Mouse (Mus musculus) limb, embryonic 11.5 days (tissue): ENCODE results near the gene 1700025G04Rik. TPM values are rescaled to one million over a fixed set of nuclear protein-coding genes. Genes with fewer than 3 reads are reported as not detected.

Source experiments
- ATAC-seq: fragments of 200-750 bp; cut with Nextera tagmentation; 2 replicates; pipeline ENCODE4 v1.8.0; 2017; ENCODE audit warnings: low read depth; ENCODE audit not compliant: insufficient number of reproducible peaks, low FRiP score, low TSS enrichment
- DNase-seq: peaks from one replicate; pipeline ENCODE4 v3.0.0-alpha.2; 2015; ENCODE audit warnings: low spot score
- H3K27ac ChIP-seq: fragments of 300-500 bp; sonication (generic); replicated peaks from 2 replicates; pipeline ENCODE4 v1.5.1; 2014; ENCODE audit warnings: low read depth, mild to moderate bottlenecking, low read length
- H3K27me3 ChIP-seq: fragments of 300-500 bp; sonication (generic); 2 replicates; pipeline ENCODE4 v1.6.1; 2014; ENCODE audit warnings: mild to moderate bottlenecking, low read length, mixed read lengths; ENCODE audit not compliant: control insufficient read depth, insufficient read depth
- H3K36me3 ChIP-seq: fragments of 300-500 bp; sonication (generic); 2 replicates; pipeline ENCODE4 v1.6.1; 2014; ENCODE audit warnings: mild to moderate bottlenecking, low read length, moderate library complexity, mixed read lengths; ENCODE audit not compliant: control insufficient read depth, insufficient read depth
- H3K4me1 ChIP-seq: fragments of 300-500 bp; sonication (generic); 2 replicates; pipeline ENCODE4 v1.6.1; 2014; ENCODE audit warnings: low read length, mixed read lengths; ENCODE audit not compliant: control insufficient read depth, insufficient read depth
- H3K4me2 ChIP-seq: fragments of 300-500 bp; sonication (generic); 2 replicates; pipeline ENCODE4 v1.6.1; 2014; ENCODE audit warnings: low read depth, mild to moderate bottlenecking, moderate library complexity; ENCODE audit not compliant: severe bottlenecking
- H3K4me3 ChIP-seq: fragments of 300-500 bp; sonication (generic); 2 replicates; pipeline ENCODE4 v1.5.1; 2014; ENCODE audit warnings: low read depth, low read length
- H3K9ac ChIP-seq: fragments of 300-500 bp; sonication (generic); 2 replicates; pipeline ENCODE4 v1.6.1; 2014; ENCODE audit warnings: mild to moderate bottlenecking, low read length
- H3K9me3 ChIP-seq: fragments of 300-500 bp; sonication (generic); 2 replicates; pipeline ENCODE4 v1.6.1; 2016; ENCODE audit warnings: low read length; ENCODE audit not compliant: control insufficient read depth
- WGBS: fragments of 180-500 bp; shearing (Covaris S2); extraction: QIAGEN DNeasy Blood & Tissue Kit; methylation state at CpG from one replicate; pipeline ENCODE4 v1.1.7; 2014; 5-methylcytosine and 5-hydroxymethylcytosine counted together
- polyA plus RNA-seq: library from polyadenylated mRNA; unstranded; fragments of >200 nt; fragmentation: Nextera tagmentation; extraction: Ambion mirVana; gene quantifications from 2 replicates; pipeline ENCODE4 v1.2.1, GENCODE M21; 2014

Gene 1700025G04Rik
- polyA plus RNA-seq, 1 experiment from 2014 or later, result 18.6 TPM

GRCm38 (mm10) chr1:151907014-151907413 lies 182.9 kb downstream of the 1700025G04Rik start:
- Histone ChIP-seq H3K9me3 (no peaks in the 10 kb centered on the region), H3K4me2 (no peak overlapping the region), H3K27ac (no peak overlapping the region), H3K4me1 (no peaks in the 10 kb centered on the region), H3K4me3 (no peak overlapping the region), H3K9ac (no peak overlapping the region), H3K27me3 (no peaks in the 10 kb centered on the region), H3K36me3 (no peaks in the 10 kb centered on the region)
- 84% methylated on average over 4 of the region's 4 CpGs for WGBS
- no peak for DNase-seq
- ATAC-seq, result no peak

GRCm38 (mm10) chr1:151900706-151901360 lies 189.1 kb downstream of the 1700025G04Rik start:
- H3K27ac ChIP-seq, result no peak overlapping the region
- H3K4me3 ChIP-seq, result no peak overlapping the region
- H3K9ac ChIP-seq, result no peak overlapping the region
- no peaks in the 10 kb centered on the region for H3K9me3 ChIP-seq
- no peak overlapping the region for H3K4me2 ChIP-seq
- DNase-seq (no peak), ATAC-seq (no peak)
- no peaks in the 10 kb centered on the region for H3K27me3 ChIP-seq
- 50% methylated on average over 12 of the region's 12 CpGs for WGBS
- no peaks in the 10 kb centered on the region; the same call in 1 of the 2 replicates for H3K4me1 ChIP-seq
- no peaks in the 10 kb centered on the region for H3K36me3 ChIP-seq

GRCm38 (mm10) chr1:151899964-151900363 lies 190.0 kb downstream of the 1700025G04Rik start:
- no peak overlapping the region for H3K27ac ChIP-seq
- no peak overlapping the region for H3K4me3 ChIP-seq
- ATAC-seq (no peak), DNase-seq (no peak)
- H3K4me2 ChIP-seq, result no peak overlapping the region
- no peak overlapping the region for H3K9ac ChIP-seq
- H3K4me1 ChIP-seq, result no peaks in the 10 kb centered on the region; the same call in 1 of the 2 replicates
- no peaks in the 10 kb centered on the region for H3K36me3 ChIP-seq
- WGBS, result 82% methylated on average over 7 of the region's 7 CpGs
- no peaks in the 10 kb centered on the region for H3K27me3 ChIP-seq
- no peaks in the 10 kb centered on the region for H3K9me3 ChIP-seq

GRCm38 (mm10) chr1:151895406-151895805 lies 194.5 kb downstream of the 1700025G04Rik start:
- no peak overlapping the region for H3K9ac ChIP-seq
- no peak overlapping the region for H3K27ac ChIP-seq
- no peaks in the 10 kb centered on the region for H3K9me3 ChIP-seq
- WGBS, result 69% methylated on average over 4 of the region's 4 CpGs
- no peaks in the 10 kb centered on the region for H3K36me3 ChIP-seq
- H3K4me3 ChIP-seq, result no peak overlapping the region
- H3K27me3 ChIP-seq, result no peaks in the 10 kb centered on the region
- no peaks in the 10 kb centered on the region for H3K4me1 ChIP-seq
- ATAC-seq, result no peak
- H3K4me2 ChIP-seq, result no peak overlapping the region
- no peak for DNase-seq

- Histone ChIP-seq H3K9me3 (no peaks in the 10 kb centered on the region), H3K9ac (no peak overlapping the region), H3K36me3 (no peaks in the 10 kb centered on the region), H3K4me2 (no peak overlapping the region), H3K4me3 (no peak overlapping the region), H3K27ac (no peak overlapping the region), H3K4me1 (no peaks in the 10 kb centered on the region), H3K27me3 (no peaks in the 10 kb centered on the region)
- ATAC-seq, result no peak
- no peak for DNase-seq
- WGBS, result 88% methylated on average over 5 of the region's 5 CpGs
Observed at GRCm38 (mm10) chr1:151893976-151894375, 195.9 kb downstream of the 1700025G04Rik start.

GRCm38 (mm10) chr1:151892008-151892407 lies 197.9 kb downstream of the 1700025G04Rik start:
- Histone ChIP-seq H3K4me3 (no peak overlapping the region), H3K27ac (no peak overlapping the region), H3K9ac (no peak overlapping the region), H3K27me3 (no peaks in the 10 kb centered on the region), H3K4me1 (no peaks in the 10 kb centered on the region), H3K4me2 (no peak overlapping the region), H3K9me3 (no peaks in the 10 kb centered on the region), H3K36me3 (no peaks in the 10 kb centered on the region)
- 90% methylated on average over 5 of the region's 5 CpGs for WGBS
- no peak for DNase-seq
- ATAC-seq, result no peak

GRCm38 (mm10) chr1:151891194-151891593 lies 198.7 kb downstream of the 1700025G04Rik start:
- H3K27me3 ChIP-seq, result no peaks in the 10 kb centered on the region
- ATAC-seq (no peak), DNase-seq (no peak)
- H3K4me2 ChIP-seq, result no peak overlapping the region
- no peaks in the 10 kb centered on the region for H3K36me3 ChIP-seq
- WGBS, result 87% methylated on average over 9 of the region's 9 CpGs
- H3K4me3 ChIP-seq, result no peak overlapping the region
- no peaks in the 10 kb centered on the region for H3K9me3 ChIP-seq
- H3K27ac ChIP-seq, result no peak overlapping the region
- no peaks in the 10 kb centered on the region for H3K4me1 ChIP-seq
- no peak overlapping the region for H3K9ac ChIP-seq

GRCm38 (mm10) chr1:151890041-151890621 lies 199.8 kb downstream of the 1700025G04Rik start:
- no peak overlapping the region for H3K4me2 ChIP-seq
- ATAC-seq (peak; percentile 57), DNase-seq (no peak)
- no peak overlapping the region for H3K9ac ChIP-seq
- H3K4me3 ChIP-seq, result no peak overlapping the region
- H3K4me1 ChIP-seq, result no peaks in the 10 kb centered on the region
- no peaks in the 10 kb centered on the region for H3K27me3 ChIP-seq
- peak overlapping the region; percentile 23; the same call in 1 of the 2 replicates for H3K27ac ChIP-seq
- WGBS, result 78% methylated on average over 14 of the region's 14 CpGs
- H3K36me3 ChIP-seq, result no peaks in the 10 kb centered on the region
- no peaks in the 10 kb centered on the region for H3K9me3 ChIP-seq
